Mouse (Mus musculus) kidney, adult 2 months (tissue): ENCODE data around the gene Ccser1.

Experiments used
- CTCF ChIP-seq: fragments of 200-500 bp; conservative IDR thresholded peaks from 2 replicates; pipeline ENCODE4 v1.5.1; 2011; ENCODE audit warnings: low read depth, mild to moderate bottlenecking, control low read depth, low read length, moderate library complexity, mixed read lengths; ENCODE audit not compliant: insufficient read depth, insufficient read length
- POLR2A ChIP-seq: fragments of 200-500 bp; IDR thresholded peaks from one replicate; pipeline ENCODE4 v1.6.1; 2011; ENCODE audit warnings: low read depth, low read length, control low read depth

DNA sequence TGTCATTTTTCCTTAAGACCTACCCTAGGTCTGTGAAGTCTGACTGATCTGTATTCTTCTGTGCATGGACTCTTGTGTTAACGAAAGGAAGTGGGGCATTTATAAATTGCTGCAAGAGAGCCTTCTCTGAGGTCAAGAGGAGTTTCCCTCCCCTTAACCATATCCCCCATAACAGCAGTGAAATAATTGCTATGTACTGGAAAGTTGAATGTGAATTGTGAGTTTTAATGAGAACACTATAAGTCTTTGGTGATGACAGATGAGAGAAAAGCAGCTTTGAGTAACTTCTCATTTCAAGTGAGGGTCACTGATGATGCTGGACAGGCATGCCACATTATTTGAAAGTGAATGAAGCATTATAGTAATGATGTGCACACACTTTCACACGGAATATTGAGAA is 585.7 kb downstream of the Ccser1 start:
- TF ChIP-seq POLR2A (no peak), CTCF (no peak)
